Mouse (Mus musculus) midbrain, embryonic 10.5 days (tissue): Measurements from ENCODE around the gene Plagl1. TPM values are rescaled to one million over a fixed set of nuclear protein-coding genes. Genes with fewer than 3 reads are reported as not detected.

Source experiments
- DNase-seq: peaks from one replicate; pipeline ENCODE4 v3.0.0-alpha.2; 2017; ENCODE audit warnings: low spot score
- H3K27ac ChIP-seq: fragments of 300-500 bp; sonication (generic); replicated peaks from 2 replicates; pipeline ENCODE4 v1.5.1; 2016; ENCODE audit warnings: mild to moderate bottlenecking
- H3K27me3 ChIP-seq: fragments of 300-500 bp; sonication (generic); 2 replicates; pipeline ENCODE4 v1.6.1; 2016; ENCODE audit warnings: low read depth, mild to moderate bottlenecking; ENCODE audit not compliant: poor library complexity, severe bottlenecking
- H3K36me3 ChIP-seq: fragments of 300-500 bp; sonication (generic); 2 replicates; pipeline ENCODE4 v1.6.1; 2016; ENCODE audit warnings: mild to moderate bottlenecking, moderate library complexity
- H3K4me1 ChIP-seq: fragments of 300-500 bp; sonication (generic); 2 replicates; pipeline ENCODE4 v1.6.1; 2016
- H3K4me3 ChIP-seq: fragments of 300-500 bp; sonication (generic); 2 replicates; pipeline ENCODE4 v1.5.1; 2016; ENCODE audit warnings: mild to moderate bottlenecking, moderate library complexity
- H3K9me3 ChIP-seq: fragments of 300-500 bp; sonication (generic); replicated peaks from 2 replicates; pipeline ENCODE4 v1.6.1; 2016; ENCODE audit warnings: mild to moderate bottlenecking
- WGBS: fragments of 180-500 bp; shearing (Covaris S2); methylation state at CpG from one replicate; pipeline ENCODE4 v1.1.7; 2016; 5-methylcytosine and 5-hydroxymethylcytosine counted together
- polyA plus RNA-seq: library from polyadenylated mRNA; unstranded; fragments of >200 nt; fragmentation: Nextera tagmentation; extraction: Ambion mirVana; gene quantifications from 2 replicates; pipeline ENCODE4 v1.2.1, GENCODE M21; 2016

Gene Plagl1
- polyA plus RNA-seq, 1 experiment from 2014 or later: 65.6 TPM

DNA sequence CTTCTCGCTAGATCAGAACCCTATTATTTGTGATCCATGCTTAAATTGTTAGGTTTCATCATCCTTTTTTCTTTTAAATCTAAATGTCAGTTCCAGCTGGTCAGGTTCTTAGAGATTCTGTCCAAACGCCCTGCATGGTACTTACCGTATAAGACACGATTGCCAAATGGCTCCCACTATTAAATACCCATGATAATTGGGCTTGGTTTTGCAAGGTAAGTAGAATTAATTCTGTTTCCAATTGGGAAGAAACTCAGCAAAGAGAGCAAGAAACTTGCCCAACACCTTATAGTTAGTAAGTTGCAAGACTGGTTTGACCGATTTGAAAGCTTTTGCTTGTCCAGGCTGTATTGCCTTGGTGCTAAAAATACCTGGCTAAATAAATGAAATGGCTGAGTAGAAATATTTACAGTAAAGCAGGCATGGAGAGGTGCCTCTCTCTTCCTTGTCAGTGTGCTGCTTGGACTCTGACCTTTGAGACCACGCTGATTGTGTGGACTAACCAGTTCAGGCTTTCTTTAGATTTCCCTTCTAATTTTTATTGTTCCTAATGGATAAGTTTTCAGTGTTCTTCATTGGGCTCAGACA, 39.9 kb downstream of the Plagl1 start:
- no peaks in the 10 kb centered on the region for H3K27me3 ChIP-seq
- no peak for DNase-seq
- no peak overlapping the region for H3K27ac ChIP-seq
- WGBS: 91% methylated on average over 6 of the region's 6 CpGs
- H3K9me3 ChIP-seq: no peaks in the 10 kb centered on the region
- H3K4me1 ChIP-seq: peaks cover 7% of the 10 kb centered on the region; the same call in 1 of the 2 replicates
- no peaks in the 10 kb centered on the region for H3K36me3 ChIP-seq
- no peak overlapping the region for H3K4me3 ChIP-seq

DNA sequence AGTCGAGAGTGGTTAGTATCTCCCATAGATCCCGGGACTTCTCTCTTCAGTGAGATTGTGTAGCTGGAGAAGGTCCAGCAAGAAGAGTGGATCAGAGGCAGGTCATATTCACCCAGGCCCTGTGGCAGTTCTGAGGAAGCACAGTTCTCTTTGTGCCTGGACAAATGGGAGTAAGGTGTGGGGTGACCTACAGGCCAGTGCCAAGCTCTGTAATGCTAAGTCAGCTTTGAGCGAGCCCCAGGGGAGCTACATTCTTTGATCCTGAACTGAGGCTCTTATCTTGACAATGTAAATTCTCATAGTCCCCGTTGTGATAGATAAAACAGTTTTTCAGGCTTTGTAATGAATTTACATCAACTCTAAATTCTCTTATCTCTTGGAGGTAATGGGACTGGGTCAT, 42.1 kb downstream of the Plagl1 start:
- WGBS: 72% methylated on average over 4 of the region's 4 CpGs

DNA sequence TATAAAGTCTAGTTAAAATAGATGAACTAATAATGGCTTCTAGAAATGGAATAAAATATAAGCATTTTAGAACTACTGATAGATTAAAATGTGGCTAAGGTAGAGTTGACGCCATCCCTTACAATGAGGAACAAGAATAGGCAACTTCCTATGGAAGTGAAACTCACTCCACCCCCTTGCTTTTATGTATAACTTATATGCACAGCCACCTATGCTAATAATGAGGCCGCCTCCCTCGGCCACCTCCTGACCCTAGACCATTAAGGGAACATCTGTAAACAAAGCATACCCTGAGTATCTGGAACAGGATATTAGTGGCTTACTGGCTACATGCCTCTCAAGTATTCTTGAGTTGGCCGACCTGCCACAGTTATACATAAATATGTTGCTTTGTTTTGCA, 43.5 kb downstream of the Plagl1 start:
- Histone ChIP-seq H3K27me3 (no peaks in the 10 kb centered on the region), H3K27ac (no peak overlapping the region), H3K9me3 (no peaks in the 10 kb centered on the region), H3K4me1 (peaks cover 37% of the 10 kb centered on the region), H3K36me3 (no peaks in the 10 kb centered on the region), H3K4me3 (no peak overlapping the region)
- DNase-seq: no peak
- WGBS: 86% methylated on average over 4 of the region's 4 CpGs

More for the DNA sequence above, 42.1 kb downstream of the Plagl1 start:
- no peaks in the 10 kb centered on the region for H3K36me3 ChIP-seq
- H3K4me3 ChIP-seq: no peak overlapping the region
- no peaks in the 10 kb centered on the region for H3K27me3 ChIP-seq
- H3K9me3 ChIP-seq: no peaks in the 10 kb centered on the region
- peaks cover 26% of the 10 kb centered on the region for H3K4me1 ChIP-seq
- H3K27ac ChIP-seq: no peak overlapping the region
- DNase-seq: no peak

DNA sequence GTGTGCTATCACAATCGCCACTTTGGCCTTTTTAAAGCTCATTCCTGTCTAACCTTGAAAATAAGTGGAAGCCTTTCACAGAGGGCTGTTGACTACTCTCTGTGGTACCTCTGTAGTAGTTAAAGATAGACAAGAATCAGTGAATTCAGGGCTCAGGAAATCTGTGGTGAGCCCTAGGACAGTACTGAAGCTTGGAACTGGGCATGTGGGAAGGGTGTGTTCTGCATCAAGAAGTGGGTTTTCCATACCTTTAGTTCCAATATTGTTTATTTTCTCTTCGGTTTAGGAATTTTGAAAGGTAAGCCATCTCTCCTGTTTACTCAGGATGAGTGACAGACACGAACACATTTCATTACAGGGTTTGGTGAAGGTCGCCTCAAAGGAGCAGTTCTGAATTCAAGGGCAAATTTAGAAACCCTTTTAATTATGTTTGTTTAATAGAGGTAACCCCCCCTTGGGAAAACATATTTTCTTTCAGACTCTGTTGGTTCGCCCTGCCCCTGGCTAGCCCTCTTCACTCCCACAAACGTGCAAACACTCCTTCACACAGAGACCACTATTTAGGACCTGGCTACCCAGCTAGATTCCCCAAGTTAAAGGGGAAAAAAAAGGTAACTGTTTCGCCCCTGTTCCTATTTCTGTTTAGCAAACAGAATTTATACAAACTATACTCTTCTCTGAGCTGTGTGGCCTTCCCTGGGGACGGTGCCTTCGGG, 46.8 kb downstream of the Plagl1 start:
- peaks cover 66% of the 10 kb centered on the region for H3K4me1 ChIP-seq
- H3K27ac ChIP-seq: peak overlapping the region; percentile 88

DNA sequence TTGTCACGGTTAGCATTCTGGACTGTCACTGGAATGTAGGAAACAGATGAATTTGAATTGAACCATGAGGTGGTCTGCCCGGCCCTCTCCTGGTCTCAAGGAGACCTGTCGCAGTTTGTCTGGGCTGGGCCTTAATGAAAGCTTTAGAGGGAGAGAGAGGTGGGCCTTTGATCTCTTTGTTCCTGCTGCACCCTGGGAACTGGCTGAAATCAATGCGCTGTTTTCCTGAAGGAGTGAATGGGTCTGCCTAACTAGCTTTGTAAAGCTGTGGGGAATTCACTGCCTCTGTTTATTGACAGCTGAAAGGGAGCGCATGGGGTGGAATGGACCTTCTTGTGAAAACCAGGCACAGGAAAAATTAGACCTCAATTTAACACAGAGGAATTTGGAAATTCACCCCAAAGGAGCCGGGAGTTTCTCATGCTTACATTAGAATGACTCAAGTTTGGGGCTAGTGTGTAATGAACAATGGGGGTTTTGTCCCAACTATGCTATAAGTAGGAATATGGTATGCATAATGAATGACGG, 47.8 kb downstream of the Plagl1 start:
- Histone ChIP-seq H3K4me1 (peaks cover 72% of the 10 kb centered on the region), H3K27ac (peak overlapping the region; percentile 88), H3K4me3 (peak overlapping the region; percentile 18; the same call in 1 of the 2 replicates), H3K9me3 (no peaks in the 10 kb centered on the region), H3K36me3 (peaks cover 18% of the 10 kb centered on the region), H3K27me3 (no peaks in the 10 kb centered on the region)
- WGBS: 8% methylated on average over 7 of the region's 7 CpGs
- DNase-seq: peak; percentile 80

More for the DNA sequence above, 46.8 kb downstream of the Plagl1 start:
- H3K9me3 ChIP-seq: no peaks in the 10 kb centered on the region
- no peaks in the 10 kb centered on the region for H3K27me3 ChIP-seq
- WGBS: 67% methylated on average over 9 of the region's 9 CpGs
- H3K36me3 ChIP-seq: peaks cover 9% of the 10 kb centered on the region
- DNase-seq: no peak
- H3K4me3 ChIP-seq: no peak overlapping the region

DNA sequence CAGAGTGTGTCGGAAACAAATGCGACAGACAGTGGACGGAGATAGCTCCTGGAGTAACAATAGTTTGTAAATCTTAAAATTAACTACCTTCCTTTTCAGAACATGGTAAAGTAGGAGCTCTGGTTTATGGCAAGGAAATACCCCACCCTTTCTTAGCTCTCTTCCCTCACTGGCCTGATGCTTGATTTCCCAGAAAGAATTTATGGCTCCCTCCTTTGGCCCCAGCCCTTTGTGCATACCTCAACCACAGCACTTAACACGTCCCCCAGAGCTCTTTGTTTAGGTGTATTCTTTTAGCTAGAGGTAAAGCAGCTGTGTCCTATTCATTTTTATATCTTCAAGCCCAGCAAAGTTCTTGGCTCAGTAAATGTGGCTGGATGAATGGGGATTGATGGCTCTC, 48.5 kb downstream of the Plagl1 start:
- Histone ChIP-seq H3K27ac (peak overlapping the region; percentile 88), H3K36me3 (peaks cover 18% of the 10 kb centered on the region), H3K27me3 (no peaks in the 10 kb centered on the region), H3K9me3 (no peaks in the 10 kb centered on the region), H3K4me1 (peaks cover 80% of the 10 kb centered on the region), H3K4me3 (no peak overlapping the region)
- DNase-seq: no peak
- WGBS: 43% methylated on average over 4 of the region's 4 CpGs

DNA sequence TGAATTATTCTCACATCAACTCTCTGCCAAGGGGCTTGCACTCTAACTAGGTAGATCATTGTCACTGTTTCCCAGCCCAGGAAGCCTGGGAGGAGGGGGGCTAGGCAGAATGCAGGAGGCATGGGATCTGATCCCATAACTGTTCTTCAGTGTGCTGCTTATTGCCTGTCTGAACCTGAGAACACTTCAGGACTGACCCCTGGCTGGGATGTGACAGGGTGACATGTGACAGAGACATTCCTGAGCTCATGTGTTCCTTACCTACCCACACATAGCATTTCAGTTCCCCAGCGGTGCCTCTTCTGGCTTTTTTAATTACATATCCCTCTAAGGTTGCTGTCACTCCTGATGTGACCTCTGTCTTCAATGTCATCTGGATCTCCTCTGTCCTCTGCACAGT, 49.5 kb downstream of the Plagl1 start:
- WGBS: 57% methylated on average over 1 of the region's 1 CpGs
- H3K27ac ChIP-seq: peak overlapping the region; percentile 88

DNA sequence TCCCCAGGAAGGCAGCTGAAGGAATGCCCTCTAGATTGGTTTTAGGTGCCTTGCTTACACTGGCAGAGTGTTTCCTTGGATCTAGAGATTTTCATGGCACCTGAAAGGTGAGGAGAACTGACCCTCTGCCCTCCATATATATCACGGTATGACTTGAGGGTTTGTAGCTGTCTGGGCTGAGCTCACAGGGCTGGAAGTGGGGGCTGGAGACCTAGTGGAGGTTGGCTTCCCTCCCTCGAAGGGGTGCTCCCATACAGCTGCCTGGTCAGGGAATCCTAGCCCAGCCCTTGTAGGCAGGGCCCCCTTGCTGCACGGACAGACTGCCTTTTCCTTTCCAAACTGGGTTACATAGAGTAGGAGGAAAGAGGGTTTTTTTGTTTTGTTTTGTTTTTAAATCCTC, 52.5 kb downstream of the Plagl1 start:
- 71% methylated on average over 3 of the region's 3 CpGs for WGBS
- Histone ChIP-seq H3K36me3 (peaks cover 18% of the 10 kb centered on the region), H3K27me3 (no peaks in the 10 kb centered on the region), H3K27ac (peak overlapping the region; percentile 90), H3K9me3 (no peaks in the 10 kb centered on the region), H3K4me3 (peak overlapping the region; percentile 7; the same call in 1 of the 2 replicates), H3K4me1 (peaks cover 96% of the 10 kb centered on the region)
- no peak for DNase-seq

More for the DNA sequence above, 49.5 kb downstream of the Plagl1 start:
- peaks cover 18% of the 10 kb centered on the region for H3K36me3 ChIP-seq
- no peaks in the 10 kb centered on the region for H3K9me3 ChIP-seq
- H3K4me1 ChIP-seq: peaks cover 89% of the 10 kb centered on the region
- DNase-seq: no peak
- no peak overlapping the region for H3K4me3 ChIP-seq
- H3K27me3 ChIP-seq: no peaks in the 10 kb centered on the region

DNA sequence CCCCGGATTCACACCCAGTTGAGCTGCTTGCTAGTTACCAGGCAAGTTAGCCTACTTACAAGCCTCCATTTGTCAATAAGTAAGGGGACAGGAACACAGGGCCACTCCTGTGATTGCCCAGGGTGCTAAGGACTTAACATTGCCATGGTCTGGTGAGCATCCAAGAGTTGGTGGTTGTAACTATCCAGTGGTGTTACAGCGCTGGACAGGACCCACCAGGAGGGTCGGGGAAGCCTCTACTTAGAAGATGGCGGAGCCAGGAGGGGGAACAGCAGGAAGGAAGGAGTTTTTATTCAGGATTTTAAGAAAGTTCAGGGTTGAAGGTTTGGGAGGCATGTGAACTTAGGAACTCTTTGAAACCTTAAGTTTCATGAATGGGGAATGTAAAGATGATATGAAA, 53.3 kb downstream of the Plagl1 start:
- H3K4me1 ChIP-seq: peaks cover 96% of the 10 kb centered on the region
- peak; percentile 14 for DNase-seq
- no peaks in the 10 kb centered on the region for H3K27me3 ChIP-seq
- H3K4me3 ChIP-seq: peak overlapping the region; percentile 35; the same call in 1 of the 2 replicates
- no peaks in the 10 kb centered on the region for H3K9me3 ChIP-seq
- peak overlapping the region; percentile 90 for H3K27ac ChIP-seq
- WGBS: 77% methylated on average over 4 of the region's 4 CpGs
- peaks cover 18% of the 10 kb centered on the region for H3K36me3 ChIP-seq

DNA sequence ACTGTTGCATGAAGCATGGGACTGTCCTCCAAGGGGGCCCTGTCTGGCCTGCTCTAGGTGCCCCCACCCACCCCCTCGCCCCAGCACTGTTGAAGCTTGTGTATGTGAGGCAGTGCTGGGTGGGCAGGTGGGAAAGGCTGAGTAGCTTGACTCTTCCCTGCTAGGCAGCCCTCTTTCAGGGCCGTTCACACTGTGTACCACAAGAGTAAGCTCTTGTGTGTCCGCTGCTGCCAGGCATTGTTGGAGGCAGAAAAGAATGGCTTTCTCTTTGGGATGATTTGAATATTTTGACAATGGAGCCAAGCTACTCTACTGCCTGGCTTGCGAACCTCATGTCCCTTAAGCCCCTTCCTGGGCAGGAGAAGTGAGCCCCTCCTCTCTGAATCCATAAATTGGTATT, 54.7 kb downstream of the Plagl1 start:
- DNase-seq: peak; percentile 71

DNA sequence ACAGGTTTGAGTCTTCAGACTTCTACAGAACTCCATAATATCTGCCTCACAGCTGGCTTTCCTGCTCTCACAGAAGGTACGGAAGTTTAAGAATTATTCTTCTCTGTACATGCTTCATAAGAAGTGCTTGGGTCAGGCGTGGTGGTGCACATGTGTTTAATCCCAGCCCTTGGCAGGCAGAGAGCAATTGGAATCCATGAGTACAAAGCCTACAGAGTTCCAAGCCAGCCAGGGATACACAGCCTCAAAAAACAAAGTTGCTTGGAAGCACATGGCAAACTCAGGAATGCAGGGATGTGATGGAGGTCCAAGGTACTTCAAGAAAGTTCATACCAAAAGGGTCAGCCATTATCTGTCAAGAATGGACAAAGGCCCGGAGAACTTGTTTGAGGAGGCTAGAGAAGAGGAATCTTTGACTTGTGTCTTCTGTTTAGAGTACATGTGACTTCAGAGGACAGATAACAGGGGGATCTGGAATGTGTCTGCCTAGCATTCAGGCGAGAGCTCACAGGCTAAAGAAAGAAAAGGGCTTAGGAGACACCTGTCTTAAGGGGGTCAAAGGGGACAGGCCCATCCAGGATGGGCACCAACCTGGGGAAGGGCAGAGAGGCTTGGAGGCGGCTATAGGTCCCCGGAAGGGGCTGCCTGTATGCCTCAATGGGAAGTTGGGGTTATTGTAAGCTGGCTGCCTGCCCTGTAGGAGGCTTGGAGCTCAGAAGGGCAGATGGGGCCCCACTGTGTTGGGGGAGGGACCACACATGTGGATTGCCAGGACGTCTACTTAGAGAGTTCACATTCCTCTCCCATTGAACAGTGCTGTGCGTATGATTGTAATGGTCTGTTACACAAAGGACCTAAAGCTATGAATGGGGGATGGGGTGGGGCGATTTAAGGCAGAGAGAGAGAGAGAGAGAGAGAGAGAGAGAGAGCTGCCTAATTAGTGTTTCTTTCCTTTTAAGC, 56.7 kb downstream of the Plagl1 start:
- Histone ChIP-seq H3K4me1 (peaks cover 88% of the 10 kb centered on the region), H3K27me3 (no peaks in the 10 kb centered on the region), H3K4me3 (peak overlapping the region; percentile 9; the same call in 1 of the 2 replicates), H3K9me3 (no peaks in the 10 kb centered on the region), H3K27ac (peak overlapping the region; percentile 90), H3K36me3 (peaks cover 15% of the 10 kb centered on the region)
- peak; percentile 76 for DNase-seq
- WGBS: 27% methylated on average over 9 of the region's 9 CpGs

More for the DNA sequence above, 54.7 kb downstream of the Plagl1 start:
- H3K4me3 ChIP-seq: peak overlapping the region; percentile 35; the same call in 1 of the 2 replicates
- H3K4me1 ChIP-seq: peaks cover 96% of the 10 kb centered on the region
- H3K9me3 ChIP-seq: no peaks in the 10 kb centered on the region
- WGBS: 18% methylated on average over 4 of the region's 4 CpGs
- peak overlapping the region; percentile 90 for H3K27ac ChIP-seq
- no peaks in the 10 kb centered on the region for H3K27me3 ChIP-seq
- H3K36me3 ChIP-seq: peaks cover 13% of the 10 kb centered on the region
